Mouse (Mus musculus) heart, embryonic 14.5 days (tissue): Measurements from ENCODE around the gene 4931428F04Rik. TPM values are rescaled to one million over a fixed set of nuclear protein-coding genes. Genes with fewer than 3 reads are reported as not detected.

Experiments
- ATAC-seq: fragments of 200-750 bp; cut with Nextera tagmentation; 2 replicates; pipeline ENCODE4 v1.8.0; 2017; ENCODE audit warnings: low read depth, moderate TSS enrichment; ENCODE audit not compliant: insufficient number of reproducible peaks, insufficient read depth, low FRiP score
- H3K27ac ChIP-seq, 2 experiments: fragments of 200-500 bp in 1 of 2; fragments of 300-500 bp in 1 of 2; sonication (generic) in 1 of 2; replicated peaks in 1 of 2; 2 replicates each; pipeline ENCODE4 v1.5.1; 2012 to 2014; ENCODE audit warnings: low read depth in 2 of 2, low read length in 2 of 2, control low read depth in 1 of 2, mild to moderate bottlenecking in 1 of 2, mixed read lengths in 1 of 2; ENCODE audit not compliant: control insufficient read depth in 1 of 2, insufficient read depth in 1 of 2
- H3K27me3 ChIP-seq: fragments of 300-500 bp; sonication (generic); 2 replicates; pipeline ENCODE4 v1.6.1; 2014; ENCODE audit warnings: mild to moderate bottlenecking, low read length, control low read depth; ENCODE audit not compliant: control insufficient read depth, insufficient read depth
- H3K36me3 ChIP-seq: fragments of 300-500 bp; sonication (generic); 2 replicates; pipeline ENCODE4 v1.6.1; 2014; ENCODE audit warnings: mild to moderate bottlenecking, control low read depth, low read length, mixed read lengths; ENCODE audit not compliant: control insufficient read depth, insufficient read depth
- H3K4me1 ChIP-seq, 2 experiments: fragments of 200-500 bp in 1 of 2; fragments of 300-500 bp in 1 of 2; sonication (generic) in 1 of 2; 2 replicates each; pipeline ENCODE4 v1.6.1; 2012 to 2014; ENCODE audit warnings: low read length in 2 of 2, control low read depth in 1 of 2, mixed read lengths in 1 of 2; ENCODE audit not compliant: control insufficient read depth in 2 of 2, insufficient read depth in 2 of 2
- H3K4me2 ChIP-seq: fragments of 300-500 bp; sonication (generic); 2 replicates; pipeline ENCODE4 v1.6.1; 2014; ENCODE audit warnings: mild to moderate bottlenecking, low read length
- H3K4me3 ChIP-seq, 2 experiments: fragments of 200-500 bp in 1 of 2; fragments of 300-500 bp in 1 of 2; sonication (generic) in 1 of 2; 2 replicates each; pipeline ENCODE4 v1.5.1; 2012 to 2014; ENCODE audit warnings: low read length in 2 of 2, mild to moderate bottlenecking in 2 of 2, control low read depth in 1 of 2, low read depth in 1 of 2, moderate library complexity in 1 of 2; ENCODE audit not compliant: control insufficient read depth in 1 of 2, insufficient read depth in 1 of 2
- H3K9ac ChIP-seq: fragments of 300-500 bp; sonication (generic); 2 replicates; pipeline ENCODE4 v1.6.1; 2014; ENCODE audit warnings: mild to moderate bottlenecking, low read length
- H3K9me3 ChIP-seq: fragments of 300-500 bp; sonication (generic); 2 replicates; pipeline ENCODE4 v1.6.1; 2016; ENCODE audit warnings: low read length, control low read depth; ENCODE audit not compliant: control insufficient read depth
- WGBS: fragments of 180-500 bp; shearing (Covaris S2); extraction: QIAGEN DNeasy Blood & Tissue Kit; methylation state at CpG from one replicate; pipeline ENCODE4 v1.1.7; 2014; 5-methylcytosine and 5-hydroxymethylcytosine counted together
- polyA plus RNA-seq: library from polyadenylated mRNA; unstranded; fragments of >200 nt; fragmentation: Nextera tagmentation; extraction: Ambion mirVana; gene quantifications from 2 replicates; pipeline ENCODE4 v1.2.1, GENCODE M21; 2014

4931428F04Rik gene
- polyA plus RNA-seq, 1 experiment from 2014 or later, result 4.0 TPM

DNA sequence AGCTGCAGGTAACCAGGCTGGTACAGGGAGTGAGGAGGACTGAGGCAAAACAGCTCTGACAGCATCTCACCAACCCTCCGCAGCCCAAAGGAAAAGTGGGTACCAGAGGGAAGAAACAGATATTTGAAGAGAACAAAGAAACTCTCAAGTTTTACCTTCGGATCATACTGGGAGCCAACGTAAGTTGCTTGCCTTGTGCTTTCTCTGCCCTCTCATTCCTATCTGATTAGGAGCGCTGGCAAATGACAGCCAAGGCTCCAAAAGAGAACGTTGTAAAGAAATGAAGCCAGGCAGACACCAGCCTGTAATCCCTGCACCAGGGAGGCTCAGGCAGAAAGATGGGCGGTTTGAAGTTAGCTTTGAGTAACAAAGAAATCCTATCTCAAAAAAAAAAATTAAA, 37.3 kb upstream of the 4931428F04Rik start:
- H3K27me3 ChIP-seq, result no peaks in the 10 kb centered on the region
- H3K4me1 ChIP-seq, result peaks cover 6 to 17% of the 10 kb centered on the region in 2 experiments
- H3K4me3 ChIP-seq, result peak overlapping the region; percentile 87 to 89
- H3K9me3 ChIP-seq, result no peaks in the 10 kb centered on the region
- peak overlapping the region; percentile 88 for H3K4me2 ChIP-seq
- 27% methylated on average over 6 of the region's 6 CpGs for WGBS
- peak overlapping the region; percentile 92 for H3K9ac ChIP-seq
- no peak for ATAC-seq
- peaks cover 56% of the 10 kb centered on the region for H3K36me3 ChIP-seq
- H3K27ac ChIP-seq, result peak overlapping the region; percentile 70 to 78; a peak in 3 of 4 replicates

DNA sequence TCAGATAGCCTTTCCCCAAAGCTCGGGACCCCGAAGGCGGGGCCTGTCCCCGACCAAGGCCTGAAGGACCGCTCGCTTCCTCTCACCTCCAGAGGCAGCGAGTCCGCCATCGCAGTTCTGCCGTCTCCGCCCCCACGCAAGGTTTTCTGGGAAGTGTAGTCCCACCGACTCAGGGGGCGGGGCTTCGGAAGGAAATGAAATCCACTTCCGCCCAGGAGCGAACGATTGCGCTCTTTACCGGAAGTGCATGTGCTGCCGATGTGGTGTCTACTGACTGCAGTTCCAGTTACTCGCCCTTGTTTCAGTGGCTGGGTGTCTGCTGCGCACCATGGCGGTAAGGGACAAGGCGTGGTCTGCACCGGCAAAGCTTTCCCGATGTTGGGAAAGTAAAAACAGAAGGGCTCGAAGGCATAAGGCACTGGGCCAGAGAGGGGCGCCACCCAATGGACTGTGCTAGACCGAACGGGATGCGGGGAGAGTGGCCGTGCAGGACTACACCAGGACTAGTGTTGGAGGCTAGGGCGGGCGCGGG, 36.5 kb upstream of the 4931428F04Rik start, which contains the start of the genes Lrrc29 and Tmem208:
TSS of gene Lrrc29 (minus strand) at position 138 of the 532 bp plus-strand sequence.
TSS of gene Tmem208 (plus strand) at position 214 of the 532 bp plus-strand sequence.
- peaks cover 6 to 17% of the 10 kb centered on the region in 2 experiments for H3K4me1 ChIP-seq
- no peaks in the 10 kb centered on the region for H3K27me3 ChIP-seq
- H3K9ac ChIP-seq, result peak within 1 kb of the TSS; percentile 92
- H3K9me3 ChIP-seq, result no peaks in the 10 kb centered on the region
- under 1% methylated on average over 35 of the region's 36 CpGs for WGBS
- peak within 1 kb of the TSS; percentile 70 to 78 for H3K27ac ChIP-seq
- H3K4me2 ChIP-seq, result peak within 1 kb of the TSS; percentile 88
- peak; percentile 87 for ATAC-seq
- H3K4me3 ChIP-seq, result peak within 1 kb of the TSS; percentile 87 to 89
- peaks cover 56% of the 10 kb centered on the region for H3K36me3 ChIP-seq

DNA sequence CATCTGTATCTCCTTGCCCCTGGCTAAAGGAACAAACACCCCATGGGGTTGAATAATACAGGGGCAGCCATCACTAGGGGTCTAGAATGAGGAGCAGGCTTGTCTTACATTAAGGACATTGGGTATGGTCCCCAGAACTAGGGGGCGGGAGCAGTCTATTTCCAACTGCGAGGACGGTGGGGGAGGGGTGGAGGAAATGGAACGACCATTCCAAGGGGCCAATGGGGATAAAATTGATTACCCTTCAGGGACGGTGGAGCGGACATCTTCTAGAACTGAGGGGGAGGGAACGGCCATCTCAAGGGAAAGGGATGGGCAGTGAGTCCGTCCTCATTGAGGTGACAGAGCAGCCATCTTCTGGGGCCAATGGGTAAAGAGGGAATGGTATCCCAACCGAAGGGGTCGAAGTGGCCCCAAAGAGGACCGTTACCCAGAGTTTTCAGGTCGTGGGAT, 36.0 kb upstream of the 4931428F04Rik start:
- H3K4me3 ChIP-seq, result peak overlapping the region; percentile 87 to 89
- peaks cover 6 to 17% of the 10 kb centered on the region in 2 experiments for H3K4me1 ChIP-seq
- H3K4me2 ChIP-seq, result peak overlapping the region; percentile 88
- ATAC-seq, result peak; percentile 18; the same call in 1 of the 2 replicates
- H3K27ac ChIP-seq, result peak overlapping the region; percentile 58 to 70
- peak overlapping the region; percentile 92 for H3K9ac ChIP-seq
- WGBS, result under 1% methylated on average over 12 of the region's 12 CpGs
- H3K27me3 ChIP-seq, result no peaks in the 10 kb centered on the region
- H3K9me3 ChIP-seq, result no peaks in the 10 kb centered on the region
- H3K36me3 ChIP-seq, result peaks cover 51% of the 10 kb centered on the region

DNA sequence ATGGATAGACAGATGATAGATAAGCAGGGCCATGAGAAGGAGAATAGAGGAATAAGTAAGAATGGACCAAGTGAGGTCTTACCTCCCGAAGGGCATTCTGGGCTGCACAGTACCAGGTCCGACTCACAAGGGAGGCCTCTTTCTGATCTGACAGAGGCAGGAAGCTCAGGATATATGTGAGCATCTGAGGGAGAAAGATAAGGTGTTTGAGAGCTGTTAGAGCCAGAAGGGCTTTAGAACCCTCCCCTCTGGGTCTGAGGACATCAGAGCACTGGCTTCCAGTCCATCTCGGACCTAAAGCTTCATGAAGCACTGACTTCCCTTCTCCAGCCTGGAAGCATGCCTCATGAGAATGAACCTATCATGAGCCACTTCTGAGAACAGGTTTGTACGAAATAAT, 33.5 kb upstream of the 4931428F04Rik start:
- Histone ChIP-seq H3K4me1 (peaks cover 6 to 22% of the 10 kb centered on the region in 2 experiments), H3K36me3 (peaks cover 36% of the 10 kb centered on the region), H3K4me2 (no peak overlapping the region), H3K9me3 (no peaks in the 10 kb centered on the region), H3K27me3 (no peaks in the 10 kb centered on the region), H3K27ac (no peak overlapping the region), H3K9ac (no peak overlapping the region), H3K4me3 (no peak overlapping the region)
- WGBS, result 66% methylated on average over 4 of the region's 4 CpGs
- no peak for ATAC-seq

DNA sequence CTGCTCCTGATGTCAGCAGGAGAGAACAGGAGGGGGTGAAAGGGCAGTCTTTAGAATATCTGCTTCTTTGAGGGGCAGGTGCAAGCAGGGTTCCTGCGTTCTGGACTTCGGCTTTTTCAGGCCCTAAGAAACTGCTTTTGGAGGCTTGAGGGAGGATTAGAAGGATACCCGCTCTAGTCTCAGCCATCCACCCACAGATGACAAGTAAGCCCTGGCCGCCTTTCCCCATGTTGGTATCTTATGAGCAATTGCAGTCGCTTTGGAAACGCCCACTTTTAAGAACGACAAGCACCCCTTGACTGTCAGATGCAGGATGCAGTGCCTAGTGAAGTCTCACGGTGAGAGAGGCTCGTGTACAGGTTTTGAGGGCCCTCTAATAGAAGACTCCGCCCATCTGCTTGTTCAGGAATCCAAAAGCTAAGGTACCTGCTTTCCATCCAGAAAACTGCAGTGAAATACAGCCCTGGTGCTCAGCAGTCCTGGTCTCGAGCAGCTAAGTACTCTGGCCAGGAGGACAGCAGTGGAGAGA, 29.1 kb upstream of the 4931428F04Rik start:
- Histone ChIP-seq H3K36me3 (peaks cover 72% of the 10 kb centered on the region), H3K4me3 (no peak overlapping the region), H3K4me1 (peaks cover 12 to 25% of the 10 kb centered on the region in 2 experiments; a peak in 3 of 4 replicates), H3K27me3 (no peaks in the 10 kb centered on the region), H3K9ac (no peak overlapping the region), H3K27ac (no peak overlapping the region), H3K4me2 (no peak overlapping the region), H3K9me3 (no peaks in the 10 kb centered on the region)
- no peak for ATAC-seq
- WGBS, result 75% methylated on average over 11 of the region's 11 CpGs

DNA sequence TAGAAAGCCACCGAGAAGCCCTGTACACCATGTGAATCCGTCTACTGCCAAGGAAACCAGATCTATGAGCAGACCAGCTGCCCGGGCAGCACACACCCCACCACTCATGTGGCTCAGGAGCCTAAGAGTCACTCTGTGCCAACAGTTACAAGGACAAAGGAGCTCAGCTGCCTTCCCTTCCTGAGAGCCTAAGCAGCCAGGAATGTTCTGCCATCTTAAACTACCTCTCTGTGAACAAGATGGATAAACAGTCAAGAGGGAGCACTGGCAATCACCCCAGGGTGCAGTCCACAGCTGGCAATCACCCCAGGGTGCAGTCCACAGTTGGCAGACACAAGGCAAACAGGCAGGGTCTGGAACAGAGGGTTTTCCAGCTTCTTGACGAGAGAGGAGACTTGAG, 28.3 kb upstream of the 4931428F04Rik start:
- ATAC-seq, result no peak
- Histone ChIP-seq H3K9ac (no peak overlapping the region), H3K4me3 (no peak overlapping the region), H3K36me3 (peaks cover 74% of the 10 kb centered on the region), H3K4me2 (no peak overlapping the region), H3K4me1 (peaks cover 18 to 32% of the 10 kb centered on the region in 2 experiments), H3K9me3 (no peaks in the 10 kb centered on the region), H3K27ac (no peak overlapping the region), H3K27me3 (no peaks in the 10 kb centered on the region)
- 88% methylated on average over 4 of the region's 4 CpGs for WGBS

DNA sequence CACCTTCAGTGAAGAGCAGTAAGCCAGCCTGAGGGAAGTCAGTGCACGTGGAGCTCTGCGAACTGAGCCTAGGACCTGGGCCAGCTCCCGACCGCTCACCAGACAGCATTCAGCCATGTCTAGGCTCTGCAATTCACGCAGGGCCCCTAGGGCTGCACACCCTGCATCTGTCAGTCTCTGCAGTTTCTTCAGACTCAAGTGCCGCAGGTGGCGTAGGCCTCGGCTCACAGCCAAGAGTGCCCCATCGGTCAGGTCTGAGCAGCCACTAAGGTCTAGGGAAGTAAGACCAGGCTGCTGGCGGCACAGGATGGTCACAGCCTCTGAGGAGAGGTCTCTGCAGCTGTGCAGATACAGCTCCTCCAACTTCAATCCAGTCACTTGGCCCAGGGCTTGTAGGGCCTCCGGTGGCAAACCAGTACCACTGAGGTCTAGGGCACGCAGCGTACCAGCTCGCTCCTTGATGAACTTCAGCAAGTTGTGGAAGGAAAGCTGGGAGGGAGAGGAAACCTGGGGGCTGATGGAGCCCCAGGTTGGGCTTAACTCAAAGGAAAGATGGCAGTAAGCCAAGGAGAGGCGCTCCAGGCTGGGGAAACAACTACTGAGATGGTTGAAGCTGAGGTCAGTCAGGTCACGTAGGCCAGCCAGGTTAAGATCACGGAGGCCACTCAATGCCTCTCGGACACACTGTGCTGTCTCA, 25.6 kb upstream of the 4931428F04Rik start:
- Histone ChIP-seq H3K9ac (no peak overlapping the region), H3K27ac (no peak overlapping the region), H3K9me3 (no peaks in the 10 kb centered on the region), H3K36me3 (peaks cover 79% of the 10 kb centered on the region), H3K27me3 (no peaks in the 10 kb centered on the region), H3K4me2 (no peak overlapping the region), H3K4me1 (peaks cover 18 to 32% of the 10 kb centered on the region in 2 experiments), H3K4me3 (no peak overlapping the region)
- WGBS, result 74% methylated on average over 18 of the region's 18 CpGs
- no peak for ATAC-seq
